Mouse (Mus musculus) C2C12 (cell line): ENCODE data around the gene Bri3bp.

Experiments
- CTCF ChIP-seq: IDR thresholded peaks from one replicate; pipeline ENCODE4 v1.5.1; 2011; ENCODE audit not compliant: control insufficient read depth, insufficient read depth, insufficient read length
- MAX ChIP-seq: IDR thresholded peaks from one replicate; pipeline ENCODE4 v1.6.1; 2011; ENCODE audit warnings: mild to moderate bottlenecking, control low read depth
- MYOG ChIP-seq: IDR thresholded peaks from one replicate; pipeline ENCODE4 v1.6.1; 2011; ENCODE audit not compliant: control insufficient read depth, insufficient read length; ENCODE audit errors: extremely low read depth
- USF1 ChIP-seq: IDR thresholded peaks from one replicate; pipeline ENCODE4 v1.6.1; 2011; ENCODE audit warnings: low read depth, mild to moderate bottlenecking, control low read depth, moderate library complexity

DNA sequence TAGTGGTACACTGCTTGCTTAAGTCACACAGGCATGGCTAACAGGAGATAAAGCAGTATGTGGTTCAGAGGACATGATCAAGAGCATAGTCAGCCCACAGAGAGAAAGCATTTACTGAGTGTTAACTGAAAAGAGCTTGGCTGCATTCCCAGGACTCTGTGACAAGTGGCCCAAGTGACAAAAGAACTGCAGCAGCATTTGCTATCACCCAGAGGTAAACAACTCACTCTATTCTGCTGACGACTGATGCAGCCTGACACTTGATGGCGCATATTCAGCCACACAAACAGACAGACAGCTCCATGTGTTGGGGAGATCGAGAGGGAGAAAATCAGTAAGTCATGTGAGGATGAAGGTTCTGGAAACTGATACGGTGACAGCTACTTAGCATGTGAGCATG is 27.6 kb upstream of the Bri3bp start:
- TF ChIP-seq CTCF (no peak), MYOG (no peak), MAX (no peak), USF1 (no peak)
